Mouse (Mus musculus): ENCODE data around the gene Tmem232. TPM values are rescaled to one million over a fixed set of nuclear protein-coding genes. Genes with fewer than 3 reads are reported as not detected.

The Tmem232 gene
- polyA plus RNA-seq (2012; rRNA removed; ENCODE audit: low replicate concordance): not detected in 2 replicates

DNA sequence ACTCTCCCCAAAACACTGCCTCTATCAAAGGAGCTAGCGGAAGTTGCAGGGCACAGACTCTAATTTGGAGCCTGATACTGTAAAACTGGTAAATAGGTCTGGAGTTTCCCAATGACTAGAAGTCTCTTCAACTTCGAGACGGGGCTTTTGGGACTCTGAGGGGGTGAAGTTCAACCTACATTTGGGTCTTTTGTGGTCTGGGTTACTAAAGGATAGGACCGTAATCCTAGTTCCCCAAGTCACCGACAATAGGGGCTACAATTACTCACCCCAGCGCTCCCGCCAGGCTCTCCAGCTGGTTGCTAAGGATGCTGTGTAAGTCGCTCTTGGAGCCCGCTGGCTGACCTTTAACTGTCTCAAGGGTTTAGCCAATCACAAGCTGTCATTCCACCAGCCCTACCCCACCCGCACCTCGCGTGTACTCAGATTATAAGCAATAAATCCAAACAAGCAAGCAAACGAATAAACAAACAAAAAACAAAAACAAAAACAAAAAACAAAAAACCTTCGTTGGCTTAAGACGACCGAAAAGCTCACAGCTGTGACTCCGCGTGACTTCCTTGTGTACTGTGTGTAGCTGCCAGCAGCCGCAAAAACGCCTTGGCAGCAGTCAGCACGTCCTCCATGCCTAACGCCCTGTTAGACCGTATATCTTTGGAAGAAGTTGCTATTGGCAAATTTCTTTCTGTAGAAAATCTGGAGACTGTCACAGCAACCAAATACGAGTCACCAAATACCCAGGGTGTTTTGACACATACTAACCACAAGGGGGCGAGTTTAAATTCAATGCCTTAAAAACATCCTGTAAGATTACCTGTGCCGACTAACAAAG, at the start of gene Tmem232:
Gene Tmem232, minus strand, starts transcription at position 342 of the 832 bp plus-strand sequence.

Other genes with a start within 250 kb of the Tmem232 start
- gene Vapa, start 72.8 kb upstream of the Tmem232 start, polyA plus RNA-seq (2012; rRNA removed; ENCODE audit: low replicate concordance): 16.8 and 66.9 TPM in 2 replicates
- not detected in 2 replicates for gene Txndc2, start 101.4 kb upstream of the Tmem232 start, polyA plus RNA-seq (2012; rRNA removed; ENCODE audit: low replicate concordance)
- 14.5 and 29.6 TPM in 2 replicates for gene Rab31, start 232.0 kb upstream of the Tmem232 start, polyA plus RNA-seq (2012; rRNA removed; ENCODE audit: low replicate concordance)
- gene Ppp4r1, start 241.8 kb upstream of the Tmem232 start, polyA plus RNA-seq (2012; rRNA removed; ENCODE audit: low replicate concordance): 26.6 and 37.7 TPM in 2 replicates

Measured in mammary gland, adult 2 months (tissue).